Mouse (Mus musculus) ovary, adult 18-20 months (tissue): ENCODE results near the gene Hypk.

ENCODE experiments used
- DNase-seq: peaks from one replicate; pipeline ENCODE4 v3.0.0; 2022; ENCODE audit warnings: low spot score, mixed read lengths

The Hypk gene

GRCm38 (mm10) chr2:121505942-121506882, 53.1 kb downstream of the Hypk start, which contains the start of the genes Mfap1a and Wdr76:
TSS of gene Mfap1a (minus strand) at chr2:121506665.
TSS of gene Wdr76 (plus strand) at chr2:121506723.
- DNase-seq: peak; percentile 73

GRCm38 (mm10) chr2:121507173-121507950, 54.3 kb downstream of the Hypk start:
- DNase-seq: no peak

- no peak for DNase-seq
Measured at GRCm38 (mm10) chr2:121507951-121508330, 54.9 kb downstream of the Hypk start.
